Mouse (Mus musculus) limb, embryonic 10.5 days (tissue): ENCODE data around the gene Sync. TPM values are rescaled to one million over a fixed set of nuclear protein-coding genes. Genes with fewer than 3 reads are reported as not detected.

Experiments
- DNase-seq: peaks from one replicate; pipeline ENCODE4 v3.0.0-alpha.2; 2017; ENCODE audit warnings: low spot score
- H3K27ac ChIP-seq: fragments of 300-500 bp; sonication (generic); 2 replicates; pipeline ENCODE4 v1.5.1; 2016; ENCODE audit warnings: mild to moderate bottlenecking
- H3K27me3 ChIP-seq: fragments of 300-500 bp; sonication (generic); 2 replicates; pipeline ENCODE4 v1.6.1; 2016; ENCODE audit warnings: low read depth, mild to moderate bottlenecking; ENCODE audit not compliant: poor library complexity, severe bottlenecking
- H3K36me3 ChIP-seq: fragments of 300-500 bp; sonication (generic); 2 replicates; pipeline ENCODE4 v1.6.1; 2016; ENCODE audit warnings: mild to moderate bottlenecking, moderate library complexity
- H3K4me1 ChIP-seq: fragments of 300-500 bp; sonication (generic); 2 replicates; pipeline ENCODE4 v1.6.1; 2016
- H3K4me3 ChIP-seq: fragments of 300-500 bp; sonication (generic); 2 replicates; pipeline ENCODE4 v1.5.1; 2016; ENCODE audit warnings: mild to moderate bottlenecking, moderate library complexity
- H3K9me3 ChIP-seq: fragments of 300-500 bp; sonication (generic); replicated peaks from 2 replicates; pipeline ENCODE4 v1.6.1; 2016; ENCODE audit warnings: mild to moderate bottlenecking
- WGBS: fragments of 180-500 bp; shearing (Covaris S2); methylation state at CpG from one replicate; pipeline ENCODE4 v1.1.7; 2016; 5-methylcytosine and 5-hydroxymethylcytosine counted together
- polyA plus RNA-seq: library from polyadenylated mRNA; unstranded; fragments of >200 nt; fragmentation: Nextera tagmentation; extraction: Ambion mirVana; gene quantifications from 2 replicates; pipeline ENCODE4 v1.2.1, GENCODE M21; 2016

The Sync gene
- polyA plus RNA-seq, 1 experiment from 2014 or later = 0.36 TPM

DNA sequence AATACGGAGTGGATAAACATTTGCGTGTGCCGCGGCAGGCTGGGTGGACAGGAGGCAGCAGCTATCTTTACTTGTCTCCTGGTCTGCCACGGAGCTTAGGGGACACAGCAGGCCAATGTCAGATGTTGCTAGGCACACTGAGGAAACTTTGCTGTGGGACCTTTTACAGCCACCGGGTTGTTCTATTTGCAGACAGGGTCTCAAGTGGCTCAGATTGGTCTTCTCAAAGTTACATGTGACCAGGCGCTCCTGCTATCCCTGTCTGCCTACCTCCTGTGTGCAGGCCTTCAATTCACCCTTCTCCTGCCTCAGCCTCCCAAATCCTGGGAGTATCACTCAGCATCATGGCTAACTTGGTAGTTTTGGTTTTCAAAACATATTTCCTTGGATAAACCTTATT is 8.6 kb downstream of the Sync start:
- no peak overlapping the region for H3K27ac ChIP-seq
- no peak for DNase-seq
- no peak overlapping the region for H3K4me3 ChIP-seq
- peaks cover 29% of the 10 kb centered on the region for H3K4me1 ChIP-seq
- WGBS = 91% methylated on average over 7 of the region's 7 CpGs
- no peaks in the 10 kb centered on the region for H3K9me3 ChIP-seq
- no peaks in the 10 kb centered on the region for H3K36me3 ChIP-seq
- no peaks in the 10 kb centered on the region; the same call in none of the 2 replicates for H3K27me3 ChIP-seq

DNA sequence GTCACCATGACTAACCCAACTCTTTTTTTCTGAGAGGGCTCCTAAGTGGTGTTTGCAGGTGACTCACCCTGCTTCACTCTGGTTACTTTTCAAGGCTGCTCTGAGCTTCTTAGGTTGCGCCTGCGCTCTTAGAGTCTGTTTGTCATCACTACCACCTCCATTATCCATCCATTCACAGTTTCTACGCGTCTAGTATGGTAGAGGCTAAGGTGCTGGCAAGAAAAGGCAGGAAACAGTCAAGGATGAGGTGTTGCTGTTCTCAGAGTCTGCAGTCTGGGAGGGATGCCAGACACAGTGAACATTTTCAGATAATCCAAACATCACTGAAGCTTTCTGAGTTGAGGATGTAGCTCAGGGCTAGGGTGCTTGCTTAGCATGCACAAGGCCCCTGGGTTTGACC is 10.3 kb downstream of the Sync start:
- no peak overlapping the region; the same call in 1 of the 2 replicates for H3K4me3 ChIP-seq
- H3K9me3 ChIP-seq = no peaks in the 10 kb centered on the region
- H3K27ac ChIP-seq = no peak overlapping the region
- WGBS = 83% methylated on average over 4 of the region's 4 CpGs
- no peak for DNase-seq
- no peaks in the 10 kb centered on the region for H3K36me3 ChIP-seq
- no peaks in the 10 kb centered on the region; the same call in none of the 2 replicates for H3K27me3 ChIP-seq
- H3K4me1 ChIP-seq = peaks cover 29% of the 10 kb centered on the region

- peaks cover 3% of the 10 kb centered on the region; the same call in 1 of the 2 replicates for H3K36me3 ChIP-seq
- H3K27ac ChIP-seq = no peak overlapping the region
- H3K4me3 ChIP-seq = no peak overlapping the region
- peaks cover 18% of the 10 kb centered on the region for H3K4me1 ChIP-seq
- 63% methylated on average over 10 of the region's 10 CpGs for WGBS
- DNase-seq = no peak
- no peaks in the 10 kb centered on the region for H3K27me3 ChIP-seq
- no peaks in the 10 kb centered on the region for H3K9me3 ChIP-seq
Measured at GRCm38 (mm10) chr4:129299121-129299520, 11.7 kb downstream of the Sync start.

GRCm38 (mm10) chr4:129303401-129303800 is 16.0 kb downstream of the Sync start:
- no peaks in the 10 kb centered on the region for H3K9me3 ChIP-seq
- no peak overlapping the region for H3K4me3 ChIP-seq
- 83% methylated on average over 5 of the region's 5 CpGs for WGBS
- no peak for DNase-seq
- H3K27ac ChIP-seq = no peak overlapping the region
- H3K27me3 ChIP-seq = no peaks in the 10 kb centered on the region
- H3K4me1 ChIP-seq = peaks cover 10% of the 10 kb centered on the region
- H3K36me3 ChIP-seq = peaks cover 34% of the 10 kb centered on the region

- WGBS = 89% methylated on average over 9 of the region's 9 CpGs
- H3K4me1 ChIP-seq = peaks cover 8% of the 10 kb centered on the region
- H3K27me3 ChIP-seq = no peaks in the 10 kb centered on the region
- no peak for DNase-seq
- H3K9me3 ChIP-seq = no peaks in the 10 kb centered on the region
- H3K27ac ChIP-seq = no peak overlapping the region
- H3K36me3 ChIP-seq = peaks cover 39% of the 10 kb centered on the region
- no peak overlapping the region for H3K4me3 ChIP-seq
Measured at GRCm38 (mm10) chr4:129303816-129304215, 16.4 kb downstream of the Sync start.

DNA sequence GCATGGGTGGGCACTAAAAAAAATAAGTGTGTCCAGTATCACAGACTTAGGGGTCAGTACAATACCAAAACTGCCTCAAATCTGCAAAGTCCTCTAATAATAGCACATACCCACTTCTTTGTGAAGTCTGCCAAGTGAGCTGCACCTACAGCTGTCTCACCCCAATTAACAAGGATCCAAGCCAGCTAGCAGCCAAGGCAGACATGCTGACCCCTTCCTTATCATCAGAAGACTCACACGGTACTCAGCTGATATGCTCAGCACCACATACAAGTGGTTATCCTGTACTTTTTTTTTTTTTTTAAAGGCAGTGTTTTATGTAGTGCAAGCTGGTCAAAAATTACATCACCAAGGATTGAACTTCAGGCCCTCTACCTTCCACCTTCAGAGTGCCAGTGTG is 16.9 kb downstream of the Sync start:
- no peak overlapping the region for H3K27ac ChIP-seq
- no peak overlapping the region for H3K4me3 ChIP-seq
- peaks cover 3% of the 10 kb centered on the region for H3K4me1 ChIP-seq
- H3K9me3 ChIP-seq = no peaks in the 10 kb centered on the region
- DNase-seq = no peak
- H3K27me3 ChIP-seq = no peaks in the 10 kb centered on the region
- peaks cover 43% of the 10 kb centered on the region for H3K36me3 ChIP-seq
- WGBS = 83% methylated on average over 1 of the region's 1 CpGs

DNA sequence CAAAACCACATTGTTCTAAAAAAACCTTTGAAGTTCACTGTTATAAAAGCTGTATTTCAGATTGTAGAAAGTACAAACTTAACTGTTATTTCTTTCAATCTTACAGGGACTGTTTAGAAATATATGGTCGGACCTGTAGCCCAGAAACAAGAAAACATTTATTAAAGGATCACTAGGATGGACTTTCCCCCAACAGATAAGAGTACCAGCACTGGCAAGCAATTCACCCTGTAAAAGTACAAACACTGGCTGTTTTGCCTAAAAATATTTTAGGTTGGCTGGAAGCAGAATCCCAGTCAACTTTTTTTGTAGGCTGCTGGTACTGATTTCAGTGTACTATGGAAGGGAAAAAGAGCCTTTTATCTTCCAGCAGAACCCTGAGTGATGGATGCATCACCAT is 20.5 kb downstream of the Sync start:
- H3K27ac ChIP-seq = no peak overlapping the region
- DNase-seq = no peak
- no peaks in the 10 kb centered on the region for H3K4me1 ChIP-seq
- H3K4me3 ChIP-seq = no peak overlapping the region
- H3K36me3 ChIP-seq = peaks cover 80% of the 10 kb centered on the region
- H3K27me3 ChIP-seq = no peaks in the 10 kb centered on the region
- H3K9me3 ChIP-seq = no peaks in the 10 kb centered on the region
- 92% methylated on average over 1 of the region's 1 CpGs for WGBS

- Histone ChIP-seq H3K4me3 (no peak overlapping the region), H3K9me3 (no peaks in the 10 kb centered on the region), H3K4me1 (no peaks in the 10 kb centered on the region), H3K27me3 (no peaks in the 10 kb centered on the region), H3K27ac (no peak overlapping the region), H3K36me3 (peaks cover 100% of the 10 kb centered on the region)
- no peak for DNase-seq
- 93% methylated on average over 3 of the region's 3 CpGs for WGBS
Measured at GRCm38 (mm10) chr4:129313886-129314285, 26.5 kb downstream of the Sync start.

DNA sequence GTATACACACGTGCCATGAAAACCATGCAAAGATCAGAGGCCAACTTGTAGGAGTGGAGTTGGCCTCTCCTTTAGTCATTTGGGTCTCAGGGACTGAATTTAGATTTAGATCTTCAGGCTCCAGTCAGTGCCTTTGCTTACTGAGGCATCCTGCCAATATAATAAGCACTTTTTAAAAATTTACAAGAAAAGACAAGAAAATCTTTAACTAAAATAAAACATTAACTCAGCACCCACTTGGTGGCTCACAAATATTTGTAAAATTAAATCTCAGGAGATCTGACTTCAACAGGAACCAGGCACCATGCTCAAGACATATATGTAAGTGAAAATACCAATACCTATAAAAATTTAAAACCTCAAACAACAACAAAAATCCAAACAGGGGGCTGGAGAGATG is 33.5 kb downstream of the Sync start:
- Histone ChIP-seq H3K27ac (no peak overlapping the region), H3K36me3 (peaks cover 99% of the 10 kb centered on the region), H3K27me3 (no peaks in the 10 kb centered on the region), H3K4me3 (no peak overlapping the region), H3K9me3 (no peaks in the 10 kb centered on the region), H3K4me1 (no peaks in the 10 kb centered on the region)
- DNase-seq = no peak
- WGBS = 98% methylated on average over 1 of the region's 1 CpGs

DNA sequence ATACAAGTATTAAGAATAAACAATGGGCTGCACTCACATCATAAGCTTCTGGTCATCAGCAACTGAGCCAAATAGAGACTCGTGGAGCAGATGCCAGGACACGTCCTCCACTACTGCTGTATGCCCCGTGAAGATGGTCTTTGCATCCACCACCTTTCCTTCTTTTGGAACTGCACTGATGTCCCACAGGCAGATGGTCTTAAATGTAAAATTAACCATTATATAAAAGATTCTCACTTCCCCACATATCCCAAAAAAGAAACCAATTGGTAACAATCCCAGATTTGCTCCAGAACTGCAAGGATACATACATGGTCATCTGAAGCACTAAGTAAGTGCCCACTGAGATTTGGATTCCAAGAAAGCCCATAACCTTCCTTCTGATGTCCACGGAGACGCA is 34.6 kb downstream of the Sync start:
- peaks cover 99% of the 10 kb centered on the region for H3K36me3 ChIP-seq
- no peak overlapping the region for H3K27ac ChIP-seq
- H3K4me3 ChIP-seq = no peak overlapping the region
- no peaks in the 10 kb centered on the region for H3K9me3 ChIP-seq
- no peaks in the 10 kb centered on the region for H3K27me3 ChIP-seq
- WGBS = 95% methylated on average over 5 of the region's 5 CpGs
- no peaks in the 10 kb centered on the region for H3K4me1 ChIP-seq
- no peak for DNase-seq

GRCm38 (mm10) chr4:129323491-129323890 is 36.1 kb downstream of the Sync start:
- Histone ChIP-seq H3K4me3 (no peak overlapping the region), H3K27me3 (no peaks in the 10 kb centered on the region), H3K4me1 (no peaks in the 10 kb centered on the region), H3K9me3 (no peaks in the 10 kb centered on the region), H3K27ac (no peak overlapping the region), H3K36me3 (peaks cover 99% of the 10 kb centered on the region)
- DNase-seq = no peak
- WGBS = 93% methylated on average over 1 of the region's 1 CpGs

DNA sequence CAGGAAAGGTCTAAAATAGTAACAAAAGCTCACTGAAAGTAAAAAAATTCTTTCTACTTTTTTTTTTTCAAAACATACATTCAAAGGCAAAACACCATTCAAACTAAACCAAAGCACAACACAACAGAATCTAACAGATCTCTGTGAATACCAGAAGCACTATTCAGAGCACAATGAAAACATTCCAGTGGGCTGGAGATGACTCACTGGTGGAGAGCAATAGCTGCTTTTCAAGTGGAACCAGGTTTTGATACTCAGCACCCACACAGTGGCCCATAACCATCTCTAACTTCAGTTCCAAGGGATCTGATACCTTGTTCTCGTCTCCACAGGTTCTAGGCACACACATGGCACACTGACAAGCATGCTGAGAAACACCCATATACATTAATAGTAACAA is 37.3 kb downstream of the Sync start:
- Histone ChIP-seq H3K36me3 (peaks cover 100% of the 10 kb centered on the region), H3K4me1 (no peaks in the 10 kb centered on the region), H3K4me3 (no peak overlapping the region), H3K9me3 (no peaks in the 10 kb centered on the region), H3K27me3 (no peaks in the 10 kb centered on the region), H3K27ac (no peak overlapping the region)
- no peak for DNase-seq
- WGBS = 90% methylated on average over 1 of the region's 1 CpGs

DNA sequence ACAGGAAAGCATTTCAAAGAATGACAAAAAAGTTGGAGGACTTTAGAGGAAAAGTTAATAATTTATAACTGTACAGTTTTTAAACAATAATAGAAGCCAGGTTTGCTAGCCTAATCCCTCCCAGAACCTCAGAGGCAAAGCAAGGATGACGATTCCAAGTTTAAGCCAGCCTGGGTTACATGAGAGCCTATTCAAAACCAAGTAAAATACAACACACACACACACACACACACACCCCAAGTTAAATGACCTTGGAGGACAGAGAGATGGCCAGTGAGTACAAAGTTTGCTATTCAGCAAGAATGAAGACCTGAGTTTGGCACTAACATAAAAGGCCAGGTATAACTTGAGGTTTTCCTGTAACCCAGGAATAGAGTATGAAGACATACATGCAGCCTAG is 38.8 kb downstream of the Sync start:
- H3K4me3 ChIP-seq = no peak overlapping the region
- H3K27me3 ChIP-seq = no peaks in the 10 kb centered on the region
- WGBS = 91% methylated on average over 1 of the region's 1 CpGs
- DNase-seq = no peak
- H3K27ac ChIP-seq = no peak overlapping the region
- no peaks in the 10 kb centered on the region for H3K9me3 ChIP-seq
- peaks cover 4% of the 10 kb centered on the region; the same call in 1 of the 2 replicates for H3K4me1 ChIP-seq
- peaks cover 100% of the 10 kb centered on the region for H3K36me3 ChIP-seq

DNA sequence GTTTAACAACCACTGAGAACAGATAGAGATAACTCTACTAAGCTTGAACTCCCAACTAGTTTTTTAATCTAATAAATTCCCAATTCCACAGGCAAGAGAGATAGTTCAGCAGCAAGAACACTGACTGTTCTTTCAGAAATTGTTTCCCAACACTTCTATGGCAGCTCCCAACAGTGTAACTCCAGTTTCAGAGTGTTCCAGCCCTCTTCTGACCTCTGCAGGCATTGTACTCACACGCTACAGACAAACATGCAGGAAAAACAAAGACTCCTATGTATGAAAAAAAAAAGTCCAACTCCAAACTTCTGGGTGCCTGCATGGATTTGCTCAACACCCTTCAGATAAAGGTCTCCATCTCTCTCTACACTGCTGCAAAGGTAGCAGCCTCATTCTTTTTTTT is 45.4 kb downstream of the Sync start:
- Histone ChIP-seq H3K27ac (no peak overlapping the region), H3K4me3 (peak overlapping the region; percentile 78), H3K9me3 (no peaks in the 10 kb centered on the region), H3K27me3 (no peaks in the 10 kb centered on the region), H3K36me3 (peaks cover 65% of the 10 kb centered on the region), H3K4me1 (peaks cover 29% of the 10 kb centered on the region)
- WGBS = 77% methylated on average over 1 of the region's 1 CpGs
- no peak for DNase-seq
